Mouse (Mus musculus) CH12.LX (cell line): ENCODE measurements around the gene Il13ra1. TPM values are rescaled to one million over a fixed set of nuclear protein-coding genes. Genes with fewer than 3 reads are reported as not detected.
A peak's percentile ranks its signal among the peaks of the same experiment; 100 is the strongest.

Experiments used
- DNase-seq: peaks from one replicate; pipeline ENCODE4 v3.0.0-alpha.2; 2013; ENCODE audit errors: extremely low read depth
- H3K27ac ChIP-seq: 2 replicates; pipeline ENCODE4 v1.5.1; 2012; ENCODE audit warnings: low read depth, mild to moderate bottlenecking, control low read depth, moderate library complexity; ENCODE audit not compliant: insufficient read depth
- H3K27me3 ChIP-seq: replicated peaks from 2 replicates; pipeline ENCODE3; 2012; ENCODE audit warnings: inconsistent platforms
- H3K36me3 ChIP-seq, 2 experiments: replicated peaks in 1 of 2; 2 replicates each; pipeline versions ENCODE3 to v1.6.1; 2012; ENCODE audit warnings: inconsistent platforms in 1 of 2, low read length in 1 of 2, mild to moderate bottlenecking in 1 of 2, mixed read lengths in 1 of 2, moderate library complexity in 1 of 2; ENCODE audit not compliant: control insufficient read depth in 1 of 2, insufficient read depth in 1 of 2
- H3K4me1 ChIP-seq, 2 experiments: 2 replicates each; pipeline ENCODE4 v1.6.1; 2012; ENCODE audit warnings: inconsistent platforms in 1 of 2, moderate library complexity in 1 of 2; ENCODE audit not compliant: insufficient read depth in 2 of 2, control insufficient read depth in 1 of 2
- H3K4me2 ChIP-seq: 2 replicates; pipeline ENCODE4 v1.6.1; 2012; ENCODE audit warnings: low read depth, mild to moderate bottlenecking, control low read depth; ENCODE audit not compliant: poor library complexity, insufficient read depth, severe bottlenecking
- H3K4me3 ChIP-seq, 3 experiments: fragments of 150-350 bp in 1 of 3; sonication (generic) in 1 of 3; replicated peaks in 1 of 3; 2 replicates each; pipeline versions ENCODE3 to v1.5.1; 2011 to 2012; ENCODE audit warnings: low read depth in 2 of 3, low read length in 2 of 3, mild to moderate bottlenecking in 2 of 3, moderate library complexity in 2 of 3, control low read depth in 1 of 3, improper control_type of control experiment in 1 of 3, inconsistent platforms in 1 of 3, mixed read lengths in 1 of 3; ENCODE audit not compliant: poor library complexity in 1 of 3
- H3K79me2 ChIP-seq: replicated peaks from 2 replicates; pipeline ENCODE4 v1.6.1; 2012; ENCODE audit warnings: mild to moderate bottlenecking, moderate library complexity; ENCODE audit not compliant: control insufficient read depth, poor library complexity, insufficient read depth, severe bottlenecking; ENCODE audit errors: extremely low read depth
- H3K9ac ChIP-seq: 2 replicates; pipeline ENCODE4 v1.6.1; 2012; ENCODE audit warnings: low read depth, mild to moderate bottlenecking, control low read depth, moderate library complexity; ENCODE audit not compliant: insufficient read depth
- H3K9me3 ChIP-seq: replicated peaks from 2 replicates; pipeline ENCODE3; 2012; ENCODE audit warnings: low read length, inconsistent platforms, mixed read lengths
- CHD2 ChIP-seq: IDR thresholded peaks from 2 replicates; pipeline ENCODE4 v1.6.1; 2011; ENCODE audit warnings: low read length, improper control_type of control experiment
- ELF1 ChIP-seq: IDR thresholded peaks from 2 replicates; pipeline ENCODE4 v1.6.1; 2014; ENCODE audit warnings: low read depth, mild to moderate bottlenecking, inconsistent platforms, low read length, improper control_type of control experiment
- EP300 ChIP-seq: IDR thresholded peaks from 2 replicates; pipeline ENCODE4 v1.6.1; 2011; ENCODE audit warnings: low read length, improper control_type of control experiment
- GABPA ChIP-seq: IDR thresholded peaks from 2 replicates; pipeline ENCODE4 v1.6.1; 2012; ENCODE audit warnings: low read depth, low read length, improper control_type of control experiment, inconsistent platforms; ENCODE audit not compliant: insufficient replicate concordance
- HCFC1 ChIP-seq: IDR thresholded peaks from 2 replicates; pipeline ENCODE4 v1.6.1; 2012; ENCODE audit warnings: low read depth, mild to moderate bottlenecking, inconsistent platforms, low read length, improper control_type of control experiment
- IRF4 ChIP-seq: IDR thresholded peaks from 2 replicates; pipeline ENCODE4 v1.6.1; 2014; ENCODE audit warnings: low read depth, mild to moderate bottlenecking, inconsistent platforms, low read length, improper control_type of control experiment
- JUN ChIP-seq: IDR thresholded peaks from 2 replicates; pipeline ENCODE4 v1.6.1; 2011; ENCODE audit warnings: low read depth, mild to moderate bottlenecking, low read length, improper control_type of control experiment, moderate library complexity; ENCODE audit not compliant: insufficient read depth
- MAFK ChIP-seq: IDR thresholded peaks from 2 replicates; pipeline ENCODE4 v1.6.1; 2011; ENCODE audit warnings: low read length, improper control_type of control experiment; ENCODE audit not compliant: insufficient replicate concordance
- MAX ChIP-seq: IDR thresholded peaks from 2 replicates; pipeline ENCODE4 v1.6.1; 2011; ENCODE audit warnings: low read length, improper control_type of control experiment
- MAZ ChIP-seq: IDR thresholded peaks from 2 replicates; pipeline ENCODE4 v1.6.1; 2012; ENCODE audit warnings: low read depth, mild to moderate bottlenecking, inconsistent platforms, low read length, improper control_type of control experiment, moderate library complexity
- MEF2A ChIP-seq: IDR thresholded peaks from 2 replicates; pipeline ENCODE4 v1.6.1; 2014; ENCODE audit warnings: low read depth, mild to moderate bottlenecking, inconsistent platforms, low read length, improper control_type of control experiment, borderline replicate concordance
- NRF1 ChIP-seq: IDR thresholded peaks from 2 replicates; pipeline ENCODE4 v1.6.1; 2014; ENCODE audit warnings: low read depth, mild to moderate bottlenecking, inconsistent platforms, low read length, improper control_type of control experiment, moderate library complexity
- POLR2A ChIP-seq: IDR thresholded peaks from 2 replicates; pipeline ENCODE4 v1.6.1; 2011; ENCODE audit warnings: low read depth, mild to moderate bottlenecking, improper control_type of control experiment, low read length
- RAD21 ChIP-seq: IDR thresholded peaks from 2 replicates; pipeline ENCODE4 v1.6.1; 2011; ENCODE audit warnings: low read depth, mild to moderate bottlenecking, low read length, improper control_type of control experiment, moderate library complexity
- RCOR1 ChIP-seq: conservative IDR thresholded peaks from 2 replicates; pipeline ENCODE4 v1.6.1; 2012; ENCODE audit warnings: low read depth, mild to moderate bottlenecking, inconsistent platforms, low read length, improper control_type of control experiment
- TBP ChIP-seq: conservative IDR thresholded peaks from 2 replicates; pipeline ENCODE4 v1.6.1; 2011; ENCODE audit warnings: low read depth, low read length, improper control_type of control experiment
- TCF12 ChIP-seq: IDR thresholded peaks from 2 replicates; pipeline ENCODE4 v1.6.1; 2014; ENCODE audit warnings: low read depth, mild to moderate bottlenecking, inconsistent platforms, low read length, improper control_type of control experiment
- UBTF ChIP-seq: IDR thresholded peaks from 2 replicates; pipeline ENCODE4 v1.6.1; 2012; ENCODE audit warnings: low read depth, mild to moderate bottlenecking, inconsistent platforms, low read length, improper control_type of control experiment, moderate library complexity
- ZC3H11A ChIP-seq: IDR thresholded peaks from 2 replicates; pipeline ENCODE4 v1.6.1; 2012; ENCODE audit warnings: low read depth, mild to moderate bottlenecking, inconsistent platforms, low read length, improper control_type of control experiment
- ZMIZ1 ChIP-seq: IDR thresholded peaks from 2 replicates; pipeline ENCODE4 v1.6.1; 2012; ENCODE audit warnings: low read depth, mild to moderate bottlenecking, inconsistent platforms, low read length, improper control_type of control experiment
- dilution Hi-C: fragments of 300-500 bp; cut with MboI; formaldehyde crosslinking; loops from 2 replicates; pipeline ENCODE4 v1.14.3; 2020; ENCODE audit warnings: low sequenced_read_pairs; ENCODE audit not compliant: extremely low pct_unique_long_range_greater_than_20kb, extremely low pct_ligation_motif_present
- in situ Hi-C: fragments of 300-500 bp; cut with MboI; formaldehyde crosslinking; loops from 3 replicates; pipeline ENCODE4 v1.14.3; 2019; ENCODE audit warnings: low sequenced_read_pairs, low pct_ligation_motif_present, low pct_unique_long_range_greater_than_20kb, mixed read lengths
- polyA plus RNA-seq: library from polyadenylated mRNA; unstranded; fragments of >175 nt; gene quantifications from 2 replicates; pipeline ENCODE4 v1.2.1, GENCODE M21; 2012; ENCODE audit warnings: low read depth; ENCODE audit not compliant: insufficient read length
- total RNA-seq, 2 experiments: library from RNA; depleted of rRNA; stranded (reverse); fragments of 300-350 nt in 1 of 2; fragments of >200 nt in 1 of 2; gene quantifications; 2 replicates each; pipeline ENCODE4 v1.2.3; 2012 to 2014

Gene Il13ra1
- 0.21 and 0.34 TPM in 2 replicates for total RNA-seq (2012; rRNA removed)
- total RNA-seq (2014; rRNA removed), result 1.6 TPM in 2 replicates
- 0.59 and 0.60 TPM in 2 replicates for polyA plus RNA-seq

DNA sequence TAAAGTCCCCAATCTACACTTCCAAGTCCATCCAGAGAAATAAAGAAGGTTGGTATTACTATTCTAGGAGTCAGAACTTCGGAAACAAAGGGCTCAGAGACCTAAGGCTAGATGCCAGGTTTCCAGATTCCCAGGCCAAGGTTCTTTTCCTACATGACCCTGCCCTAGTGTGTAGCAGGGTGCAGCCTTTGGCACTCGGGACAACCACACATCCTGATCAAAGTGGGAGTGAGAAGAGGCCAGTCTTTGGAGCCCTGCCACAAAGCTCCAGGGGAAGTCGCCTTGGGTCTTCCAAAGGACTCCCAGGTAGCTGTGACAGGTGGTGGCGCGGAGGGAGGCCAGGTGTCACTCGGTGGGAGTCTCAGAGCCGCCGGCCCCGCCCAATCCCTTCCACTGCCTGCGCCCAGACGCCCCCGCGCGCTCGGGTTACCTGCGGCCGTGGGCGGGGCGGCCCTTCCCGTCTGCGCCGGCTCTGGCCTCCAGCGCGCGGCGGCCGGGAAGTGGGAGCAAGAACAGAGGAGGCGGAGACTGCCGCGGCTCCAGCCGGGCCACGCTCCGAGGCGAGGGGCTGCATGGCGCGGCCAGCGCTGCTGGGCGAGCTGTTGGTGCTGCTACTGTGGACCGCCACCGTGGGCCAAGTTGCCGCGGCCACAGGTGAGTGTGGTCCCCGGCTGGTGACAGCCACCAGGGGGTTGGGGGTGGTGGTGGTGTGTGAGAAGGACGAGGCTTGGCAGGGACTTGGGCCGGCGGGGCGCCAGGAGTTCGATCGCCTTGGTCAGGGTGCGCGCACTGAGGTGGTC lies at the start of gene Il13ra1:
TSS of gene Il13ra1 (plus strand) at position 489 of the 800 bp plus-strand sequence.
- Histone ChIP-seq H3K27me3 (no peaks in the 10 kb centered on the region), H3K36me3 (peaks cover 0 to 11% of the 10 kb centered on the region in 2 experiments), H3K27ac (no peak within 1 kb of the TSS), H3K4me3 (peak within 1 kb of the TSS in 1 of 3 experiments; percentile 59), H3K4me2 (peak within 1 kb of the TSS; percentile 65), H3K79me2 (no peaks in the 10 kb centered on the region), H3K4me1 (peaks cover 3 to 22% of the 10 kb centered on the region in 2 experiments; a peak in 2 of 4 replicates), H3K9ac (no peak within 1 kb of the TSS), H3K9me3 (peaks cover 2% of the 10 kb centered on the region)
- TF ChIP-seq ELF1, result no peak
- TF ChIP-seq GABPA, result no peak
- no peak for TF ChIP-seq RCOR1
- no peak for TF ChIP-seq ZMIZ1
- TF ChIP-seq CHD2, result no peak
- TF ChIP-seq UBTF, result no peak
- TF ChIP-seq JUN, result no peak
- no peak for TF ChIP-seq MEF2A
- no peak for TF ChIP-seq ZC3H11A
- no peak for TF ChIP-seq NRF1
- TF ChIP-seq TBP, result no peak
- DNase-seq, result no peak
- in situ Hi-C loops (no loop called here), dilution Hi-C loops (no loop called here)

DNA sequence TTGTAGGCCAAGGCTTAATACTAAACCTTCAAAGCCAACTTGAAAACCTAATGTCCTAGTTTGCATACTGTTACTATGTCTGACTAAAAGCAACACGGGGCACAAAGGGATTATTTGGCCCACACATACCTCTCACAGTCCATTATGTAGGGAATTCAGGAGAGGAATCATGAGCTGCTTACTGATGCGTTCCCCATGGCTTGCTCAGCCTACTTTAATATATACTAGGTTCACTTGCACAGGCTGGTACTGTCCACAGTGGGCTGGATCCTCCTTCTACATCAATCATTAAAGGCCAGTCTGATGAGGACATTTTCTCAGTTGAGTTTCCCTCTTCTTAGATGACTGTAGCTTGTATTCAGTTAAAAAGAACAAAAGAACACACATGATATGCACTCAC lies 37.9 kb upstream of the Il13ra1 start:
- no peaks in the 10 kb centered on the region for H3K79me2 ChIP-seq
- dilution Hi-C loops, result no loop called here
- TF ChIP-seq MAZ (no peak), RAD21 (no peak), IRF4 (no peak), EP300 (no peak), MAFK (no peak), POLR2A (no peak), RCOR1 (no peak), HCFC1 (no peak), MAX (no peak), TCF12 (no peak)
- TF ChIP-seq, all 38 proteins: peak for 0
- in situ Hi-C loops, result no loop called here
- peaks cover 0 to 12% of the 10 kb centered on the region in 2 experiments for H3K36me3 ChIP-seq
- no peaks in the 10 kb centered on the region for H3K9me3 ChIP-seq
- no peak overlapping the region for H3K27ac ChIP-seq
- no peak overlapping the region for H3K9ac ChIP-seq
- no peak for DNase-seq
- H3K4me1 ChIP-seq, result peaks cover 0 to 12% of the 10 kb centered on the region in 2 experiments; a peak in 1 of 4 replicates
- H3K4me3 ChIP-seq, result no peak overlapping the region
- no peak overlapping the region for H3K4me2 ChIP-seq
- H3K27me3 ChIP-seq, result no peaks in the 10 kb centered on the region
